Mouse (Mus musculus): Measurements from ENCODE around the gene Gm3776.

DNA sequence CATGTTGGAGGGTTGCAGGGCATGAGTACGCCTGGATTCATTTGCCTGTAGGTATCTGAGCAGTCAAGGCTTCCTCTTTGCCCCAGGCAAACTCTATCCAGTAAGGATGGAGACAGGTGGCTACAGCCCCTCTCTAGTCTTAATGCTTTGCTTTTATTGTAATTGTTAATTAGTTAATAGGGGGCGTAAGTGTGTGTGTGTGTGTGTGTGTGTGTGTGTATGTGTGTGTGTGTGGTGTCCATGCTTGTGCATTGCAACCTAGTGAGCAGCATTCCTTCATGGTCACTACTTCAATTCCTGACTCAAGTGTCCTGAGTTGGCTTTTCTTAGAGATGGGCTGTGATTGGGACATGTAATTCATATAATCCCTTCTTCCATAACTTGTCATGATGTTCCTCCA lies 57.8 kb downstream of the Gm3776 start, which contains the start of gene Omt2a:
- TF ChIP-seq POLR2A (IDR thresholded peaks at IDR 0.05; ENCODE audit: low read depth, low read length) (no peak), CTCF (IDR thresholded peaks at IDR 0.05; ENCODE audit: borderline replicate concordance, insufficient read depth, low read length) (no peak)

All from embryonic fibroblast, embryonic 13.5 days (primary cell).